Mouse (Mus musculus) gonadal fat pad, adult 2 months (tissue): ENCODE results near the gene 1700028J19Rik. TPM values are rescaled to one million over a fixed set of nuclear protein-coding genes. Genes with fewer than 3 reads are reported as not detected.

Experiments used
- polyA plus RNA-seq: library from polyadenylated mRNA; depleted of rRNA; stranded (reverse); fragments of >200 nt; gene quantifications from 2 replicates; pipeline ENCODE4 v1.2.3, GENCODE M21; 2012; rRNA removed

1700028J19Rik gene
- polyA plus RNA-seq, 1 experiment: 4.4 TPM

Other genes starting within 250 kb of the 1700028J19Rik start
- gene Klk1b26, start 234.5 kb downstream of the 1700028J19Rik start, polyA plus RNA-seq: 0.81 and 1.6 TPM in 2 replicates
- gene Klk1b27, start 194.4 kb downstream of the 1700028J19Rik start, polyA plus RNA-seq: 1.5 and 26.9 TPM in 2 replicates
- gene Klk1b21, start 144.4 kb downstream of the 1700028J19Rik start, polyA plus RNA-seq: 0.23 and 0.51 TPM in 2 replicates
- gene Klk1b22, start 134.0 kb downstream of the 1700028J19Rik start, polyA plus RNA-seq: 16.3 TPM in 1 of 2 replicates, not detected in the other
- not detected in 2 replicates for gene Klk1b16, start 109.9 kb downstream of the 1700028J19Rik start, polyA plus RNA-seq
- 0.51 and 0.88 TPM in 2 replicates for gene Klk1b24, start 58.5 kb downstream of the 1700028J19Rik start, polyA plus RNA-seq
- 0.38 and 0.43 TPM in 2 replicates for gene Klk1b3, start 48.5 kb downstream of the 1700028J19Rik start, polyA plus RNA-seq
- not detected in 2 replicates for gene Klk1b4, start 39.3 kb downstream of the 1700028J19Rik start, polyA plus RNA-seq
- gene Klk1b5, start 30.8 kb downstream of the 1700028J19Rik start, polyA plus RNA-seq: 2.7 and 3.2 TPM in 2 replicates
- gene Klk1, start 21.3 kb downstream of the 1700028J19Rik start, polyA plus RNA-seq: 0.71 and 1.8 TPM in 2 replicates
- gene Gm36864, start 10.5 kb downstream of the 1700028J19Rik start, polyA plus RNA-seq: 0.24 TPM in 1 of 2 replicates, not detected in the other
- 107 and 113 TPM in 2 replicates for gene 2410002F23Rik, start within 50 bp of the 1700028J19Rik start, polyA plus RNA-seq
- 0.16 TPM in 1 of 2 replicates, not detected in the other for gene Acp4, start 10.7 kb upstream of the 1700028J19Rik start, polyA plus RNA-seq
- gene Gm15517, start 14.8 kb upstream of the 1700028J19Rik start, polyA plus RNA-seq: 16.9 and 20.7 TPM in 2 replicates
- 12.4 and 13.8 TPM in 2 replicates for gene Clec11a, start 60.2 kb upstream of the 1700028J19Rik start, polyA plus RNA-seq
- gene Shank1, start 63.6 kb upstream of the 1700028J19Rik start, polyA plus RNA-seq: 0.31 and 0.33 TPM in 2 replicates
- 2.8 and 4.7 TPM in 2 replicates for gene Syt3, start 137.4 kb upstream of the 1700028J19Rik start, polyA plus RNA-seq
- gene 1700008O03Rik, start 139.1 kb upstream of the 1700028J19Rik start, polyA plus RNA-seq: 0.47 and 0.70 TPM in 2 replicates
- gene Lrrc4b, start 182.3 kb upstream of the 1700028J19Rik start, polyA plus RNA-seq: 1.1 and 1.3 TPM in 2 replicates
- gene Aspdh, start 218.7 kb upstream of the 1700028J19Rik start, polyA plus RNA-seq: 0.20 and 0.23 TPM in 2 replicates
- 47.1 and 52.2 TPM in 2 replicates for gene Josd2, start 221.3 kb upstream of the 1700028J19Rik start, polyA plus RNA-seq
- 224 and 274 TPM in 2 replicates for gene Emc10, start 249.8 kb upstream of the 1700028J19Rik start, polyA plus RNA-seq
- 21.1 and 32.6 TPM in 2 replicates for gene Fam71e1, start 249.9 kb upstream of the 1700028J19Rik start, polyA plus RNA-seq